14 mouse cellular contexts compared by ENCODE assay signal in genomic region chr8:81865664-81866063, GRCm38 (mm10).
A peak's percentile ranks its signal among the peaks of the same experiment; 100 is the strongest.
DNase-seq lines count a peak whose midpoint lies in the region; ATAC-seq and TF ChIP-seq lines count a peak whose summit lies in the region.
"Had no signal": no experiment of that assay in that cellular context is flagged by ENCODE, and none has a peak within 500 bp of the region (broad histone marks: within the 10 kb centered on the region; RNA-seq: fewer than 3 reads in every experiment).

No protein-coding gene starts in this region.

- H3K27me3 ChIP-seq in kidney, embryonic 14.5 days (ENCODE audit: control insufficient read depth, insufficient read depth, low read length) = no peaks in the 10 kb centered on the region
- no peaks in the 10 kb centered on the region for H3K27me3 ChIP-seq in heart, postnatal 0 days (ENCODE audit: control insufficient read depth, insufficient read depth, low read length)
- H3K27me3 ChIP-seq: forebrain, embryonic 12.5 days; intestine, embryonic 15.5 days; limb, embryonic 13.5 days had no signal

- TF ChIP-seq EP300 in heart, postnatal 0 days (IDR thresholded peaks at IDR 0.05; ENCODE audit: low read depth) = 0 out of 2 replicates have a peak, but pooled peaks have one; percentile 41

- TF ChIP-seq POLR2A in embryonic fibroblast, embryonic 13.5 days (IDR thresholded peaks at IDR 0.05; ENCODE audit: low read depth, low read length) = no peak

- no peaks in the 10 kb centered on the region for H3K9me3 ChIP-seq in kidney, embryonic 14.5 days (ENCODE audit: control insufficient read depth, low read length)
- no peaks in the 10 kb centered on the region for H3K9me3 ChIP-seq in heart, postnatal 0 days (replicated peaks; ENCODE audit: control insufficient read depth, low read length)
- H3K9me3 ChIP-seq: forebrain, embryonic 12.5 days; intestine, embryonic 15.5 days; limb, embryonic 13.5 days had no signal

- no peak for ATAC-seq in kidney, embryonic 14.5 days (ENCODE audit: low FRiP score, low TSS enrichment)
- ATAC-seq in heart, postnatal 0 days (ENCODE audit: insufficient read depth, low read depth) = peak; percentile 95
- ATAC-seq: intestine, embryonic 15.5 days had no signal

- no peaks in the 10 kb centered on the region for H3K36me3 ChIP-seq in kidney, embryonic 14.5 days (ENCODE audit: control insufficient read depth, insufficient read depth, low read length)
- no peaks in the 10 kb centered on the region for H3K36me3 ChIP-seq in heart, postnatal 0 days (replicated peaks; ENCODE audit: control insufficient read depth, insufficient read depth, low read length)
- H3K36me3 ChIP-seq: forebrain, embryonic 12.5 days; intestine, embryonic 15.5 days; limb, embryonic 13.5 days had no signal

- no peak overlapping the region for H3K27ac ChIP-seq in kidney, embryonic 14.5 days (ENCODE audit: low read depth, low read length)
- peak overlapping the region; percentile 90 for H3K27ac ChIP-seq in embryonic fibroblast, embryonic 13.5 days (ENCODE audit: insufficient read depth, low read length)
- H3K27ac ChIP-seq in heart, postnatal 0 days (ENCODE audit: low read depth) = peak overlapping the region; percentile 90
- H3K27ac ChIP-seq: forebrain, embryonic 12.5 days; intestine, embryonic 15.5 days; limb, embryonic 13.5 days had no signal

- H3K4me2 ChIP-seq in kidney, embryonic 14.5 days (replicated peaks; ENCODE audit: low read depth, low read length) = no peak overlapping the region
- no peak overlapping the region for H3K4me2 ChIP-seq in heart, postnatal 0 days (ENCODE audit: low read depth, low read length)
- H3K4me2 ChIP-seq: forebrain, embryonic 12.5 days; intestine, embryonic 15.5 days; limb, embryonic 13.5 days had no signal

- H3K9ac ChIP-seq in kidney, embryonic 14.5 days (ENCODE audit: low read depth, low read length) = no peak overlapping the region
- no peak overlapping the region for H3K9ac ChIP-seq in heart, postnatal 0 days (replicated peaks; ENCODE audit: low read depth, low read length)
- H3K9ac ChIP-seq: forebrain, embryonic 12.5 days; intestine, embryonic 15.5 days; limb, embryonic 13.5 days had no signal

- WGBS in kidney, embryonic 14.5 days = 50% methylated on average over 3 of the region's 3 CpGs
- WGBS in heart, postnatal 0 days = 19% methylated on average over 3 of the region's 3 CpGs

- no peak overlapping the region for H3K4me3 ChIP-seq in kidney, embryonic 14.5 days (ENCODE audit: low read length)
- no peak overlapping the region for H3K4me3 ChIP-seq in embryonic fibroblast, embryonic 13.5 days (ENCODE audit: insufficient read depth, low read length)
- H3K4me3 ChIP-seq in heart, postnatal 0 days (ENCODE audit: low read depth, low read length) = no peak overlapping the region
- H3K4me3 ChIP-seq: forebrain, embryonic 12.5 days; intestine, embryonic 15.5 days; limb, embryonic 13.5 days had no signal

- no peaks in the 10 kb centered on the region for H3K4me1 ChIP-seq in kidney, embryonic 14.5 days (ENCODE audit: control insufficient read depth, insufficient read depth, low read length)
- peaks cover 22% of the 10 kb centered on the region for H3K4me1 ChIP-seq in embryonic fibroblast, embryonic 13.5 days (ENCODE audit: control insufficient read depth, insufficient read depth, low read length)
- H3K4me1 ChIP-seq in heart, postnatal 0 days (ENCODE audit: control insufficient read depth, insufficient read depth) = peaks cover 14% of the 10 kb centered on the region
- H3K4me1 ChIP-seq: forebrain, embryonic 12.5 days; intestine, embryonic 15.5 days; limb, embryonic 13.5 days had no signal

- TF ChIP-seq CTCF in embryonic fibroblast, embryonic 13.5 days (IDR thresholded peaks at IDR 0.05; ENCODE audit: borderline replicate concordance, insufficient read depth, low read length) = no peak
- TF ChIP-seq CTCF in heart, postnatal 0 days (IDR thresholded peaks at IDR 0.05; ENCODE audit: low read depth) = no peak

- DNase-seq in kidney, adult 11 months = peak; percentile 38
- peak; percentile 85 for DNase-seq in heart, postnatal 0 days (ENCODE audit: low spot score)
- DNase-seq in lung, postnatal 36 days = peak; percentile 56
- no peak for DNase-seq in testis, postnatal 10 days (ENCODE audit: low spot score)
- no peak for DNase-seq in cerebellum, adult 9-10 months
- DNase-seq in embryo, embryonic 10.5 days (ENCODE audit: low spot score) = no peak
- DNase-seq: embryo, embryonic 11 days; retina, postnatal 1 day; thymus, postnatal 25 days had no signal

Comparison
In these comparisons a context has a peak if more than half of its experiments do, and no peak if none do; other contexts are left out.
1. DNase-seq: peak in kidney, adult 11 months (single experiment), heart, postnatal 0 days (single experiment) and lung, postnatal 36 days (single experiment); none in testis, postnatal 10 days (single experiment), cerebellum, adult 9-10 months (single experiment) and embryo, embryonic 10.5 days (single experiment).